Mouse (Mus musculus): Measurements from ENCODE around the gene Dmrt1.

Gene Dmrt1

DNA sequence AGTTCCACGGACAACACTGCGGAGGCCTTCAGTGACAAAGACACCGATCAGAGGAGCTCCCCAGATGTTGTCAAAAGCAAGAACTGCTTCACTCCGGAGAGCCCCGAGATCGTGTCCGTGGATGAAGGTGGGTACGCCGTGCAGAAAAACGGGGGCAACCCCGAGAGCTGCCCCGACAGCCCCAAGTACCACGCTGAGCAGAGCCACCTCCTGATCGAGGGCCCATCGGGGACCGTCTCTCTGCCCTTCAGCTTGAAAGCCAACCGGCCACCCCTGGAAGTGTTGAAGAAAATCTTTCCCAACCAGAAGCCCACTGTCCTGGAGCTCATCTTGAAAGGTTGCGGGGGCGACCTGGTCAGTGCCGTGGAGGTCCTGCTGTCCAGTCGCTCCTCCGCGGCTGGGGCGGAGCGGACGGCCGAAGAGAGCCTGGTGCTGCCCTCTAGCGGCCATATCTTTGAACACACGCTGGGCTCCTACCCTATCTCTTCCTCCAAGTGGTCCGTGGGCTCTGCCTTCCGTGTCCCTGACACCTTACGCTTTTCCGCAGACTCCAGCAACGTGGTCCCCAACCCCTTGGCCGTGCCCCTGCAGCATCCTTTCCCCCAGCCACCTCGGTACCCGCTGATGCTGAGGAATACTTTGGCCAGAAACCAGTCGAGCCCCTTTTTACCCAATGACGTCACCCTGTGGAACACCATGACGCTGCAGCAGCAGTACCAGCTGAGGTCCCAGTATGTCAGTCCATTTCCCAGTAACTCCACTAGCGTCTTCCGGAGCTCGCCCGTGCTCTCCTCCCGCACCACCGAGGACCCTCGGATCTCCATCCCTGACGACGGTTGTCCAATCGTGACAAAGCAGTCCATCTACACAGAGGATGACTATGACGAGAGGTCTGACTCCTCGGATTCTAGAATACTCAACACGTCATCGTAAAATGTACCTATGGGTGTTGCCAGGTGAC, 117.2 kb downstream of the Dmrt1 start:
- peak; percentile 15 to 30 for DNase-seq (ENCODE audit: low spot score in 2 of 2)

DNA sequence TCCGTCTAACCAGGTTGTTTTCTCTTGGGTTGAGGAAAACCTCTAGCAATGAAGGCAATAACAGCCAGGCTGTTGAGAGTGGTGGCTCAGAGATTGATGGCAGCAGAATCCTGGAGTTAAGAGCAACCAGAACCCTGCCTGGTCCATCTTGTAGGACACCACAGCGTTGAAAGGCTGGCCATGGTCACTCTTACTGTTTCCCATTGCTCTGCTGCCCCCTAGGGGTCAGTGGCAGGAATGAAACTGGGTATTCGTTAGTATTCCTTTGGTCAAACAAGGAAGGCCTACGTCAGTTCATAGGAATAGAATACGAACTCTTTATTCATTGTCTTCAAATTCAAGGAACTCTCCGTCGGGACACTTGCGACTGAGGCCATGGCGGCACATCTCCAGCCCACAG, 123.1 kb downstream of the Dmrt1 start:
- DNase-seq (ENCODE audit: low spot score in 2 of 2) = peak in 1 of 2 experiments; percentile 34

DNA sequence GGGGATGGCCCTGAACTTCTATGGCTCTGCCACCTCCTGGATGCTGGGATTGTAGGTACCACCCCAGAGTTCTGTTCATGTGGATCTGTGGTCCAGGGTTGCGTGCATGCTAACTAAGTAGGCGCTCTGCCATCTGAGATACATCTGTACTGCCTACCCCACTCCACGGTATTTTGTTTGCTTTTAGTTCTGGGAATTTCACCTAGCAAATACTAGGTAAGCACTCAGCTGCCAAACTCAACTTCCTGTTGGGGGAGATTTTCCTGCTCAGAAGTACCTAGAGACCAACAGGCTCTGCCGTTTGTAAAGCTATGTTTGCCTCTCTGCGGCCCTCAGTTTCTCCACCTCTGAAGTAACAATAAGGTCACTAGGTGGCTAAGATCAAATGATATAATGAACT, 129.7 kb downstream of the Dmrt1 start:
- no peak for DNase-seq (ENCODE audit: low spot score in 2 of 2)

DNA sequence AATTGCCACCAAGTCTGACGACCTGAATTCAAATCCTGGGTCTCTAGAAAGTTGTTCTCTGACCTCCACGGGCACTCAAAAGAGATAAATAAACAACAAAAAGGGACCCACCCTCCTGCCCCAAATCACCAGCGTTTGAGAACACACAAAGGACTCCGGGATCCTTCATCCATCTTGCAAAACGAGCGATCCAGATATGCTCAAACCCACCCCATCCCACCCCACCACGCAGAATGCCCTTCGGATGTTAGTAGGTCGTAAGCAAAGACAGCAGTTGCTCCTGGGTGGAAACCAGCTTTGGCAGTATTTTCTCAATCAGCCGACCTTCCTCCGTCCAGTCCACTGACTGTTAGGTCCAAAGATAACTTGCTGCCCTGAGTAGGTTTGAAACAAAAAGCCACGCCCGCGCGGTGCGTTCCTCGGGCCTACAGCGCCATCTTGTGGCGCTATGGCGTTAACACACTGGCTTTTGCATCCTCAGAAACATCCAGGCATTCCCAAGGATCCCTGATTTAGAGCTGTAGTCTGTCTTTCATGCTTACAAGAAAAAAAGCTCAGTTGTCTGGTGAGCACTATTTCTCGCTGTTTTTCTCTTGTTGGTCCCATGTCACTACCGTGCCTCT, 130.3 kb downstream of the Dmrt1 start:
- DNase-seq (ENCODE audit: low spot score in 2 of 2) = peak; percentile 21 to 45

DNA sequence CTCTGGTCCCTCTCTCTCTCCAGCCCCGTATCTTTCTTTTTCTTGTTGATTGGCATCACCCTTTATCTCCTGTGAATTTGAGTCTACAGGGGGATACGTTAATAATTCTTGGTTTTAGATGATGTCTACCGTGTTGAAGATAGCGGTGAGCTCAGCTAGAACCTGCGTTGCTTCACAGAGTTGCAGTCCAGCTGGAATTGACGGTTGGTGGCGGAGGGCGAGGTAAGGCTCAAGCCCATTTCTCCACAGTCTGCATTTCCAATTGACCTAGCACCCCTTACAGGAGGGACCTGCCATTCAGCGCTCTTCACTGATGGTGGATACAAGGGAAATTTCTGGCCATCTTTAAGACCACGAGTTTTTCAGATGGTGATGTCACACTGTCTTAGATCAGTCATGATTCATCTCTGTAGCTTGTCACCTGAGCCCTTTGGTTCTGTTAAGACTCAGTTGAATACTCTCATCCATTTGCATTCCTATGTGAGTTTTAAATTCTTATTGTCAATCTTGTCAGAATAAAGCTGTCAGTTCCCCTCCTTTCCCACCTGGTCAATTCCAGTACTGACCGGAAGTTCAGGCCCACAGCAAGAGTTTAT, 133.4 kb downstream of the Dmrt1 start:
- no peak for DNase-seq (ENCODE audit: low spot score in 2 of 2)

DNA sequence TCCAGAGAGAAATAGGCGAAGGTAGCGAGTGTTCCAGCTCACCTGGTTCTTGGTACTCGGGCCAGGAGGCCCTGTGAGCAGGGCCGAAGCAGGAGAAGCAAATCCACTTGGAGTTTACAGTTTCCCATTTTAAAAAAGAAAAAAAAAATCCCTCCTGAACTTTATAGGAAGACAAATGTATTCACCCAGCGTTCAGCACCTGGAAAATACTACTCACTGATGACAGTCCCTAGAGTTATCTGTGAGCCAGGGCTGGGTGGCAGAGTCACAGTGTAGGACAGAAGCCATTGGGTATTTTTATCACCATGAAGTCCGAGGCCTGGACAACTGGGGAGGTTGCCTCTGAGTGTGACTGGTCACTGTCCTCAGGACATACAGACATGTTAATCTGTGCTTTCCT, 136.4 kb downstream of the Dmrt1 start:
- no peak for DNase-seq (ENCODE audit: low spot score in 2 of 2)

DNA sequence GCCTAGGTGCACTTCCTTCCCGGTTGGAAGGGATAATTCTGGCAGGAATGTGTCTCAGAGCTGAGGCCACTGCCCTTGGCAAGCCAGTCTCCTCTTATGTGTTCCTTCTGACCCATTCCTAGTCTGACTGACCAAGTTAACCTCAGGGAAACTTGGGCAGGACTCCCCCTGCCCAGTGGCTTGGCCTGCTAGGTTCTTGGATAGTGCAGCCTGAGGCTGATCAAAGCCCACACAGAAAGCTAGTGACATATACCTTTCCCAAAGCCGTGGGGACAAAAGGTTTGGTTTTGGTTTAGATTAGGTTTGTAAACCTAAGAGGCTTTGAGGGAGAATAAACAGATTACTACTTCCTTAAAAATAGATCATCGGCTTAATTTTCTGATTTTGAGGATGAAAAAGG, 141.7 kb downstream of the Dmrt1 start:
- DNase-seq (ENCODE audit: low spot score in 2 of 2) = no peak

DNA sequence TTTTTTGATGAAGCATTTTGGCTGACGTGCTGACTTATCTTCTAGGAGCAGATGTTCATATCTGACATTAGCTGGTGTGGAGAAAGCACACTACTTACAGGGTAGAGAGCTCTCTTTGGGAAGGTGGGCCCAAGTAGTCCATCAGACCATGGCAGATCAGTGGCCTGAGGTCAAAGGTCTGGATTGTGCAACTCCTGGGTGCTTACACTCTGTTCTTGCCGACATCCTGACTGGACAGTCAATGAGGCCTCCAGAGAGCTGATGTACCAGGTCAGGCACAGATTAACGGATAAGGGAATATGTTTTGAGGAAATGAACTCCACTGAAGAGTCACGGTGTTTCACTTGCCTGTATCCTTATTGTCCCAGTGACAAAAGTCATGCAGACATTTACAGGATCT, 143.3 kb downstream of the Dmrt1 start:
- DNase-seq (ENCODE audit: low spot score in 2 of 2) = no peak

DNA sequence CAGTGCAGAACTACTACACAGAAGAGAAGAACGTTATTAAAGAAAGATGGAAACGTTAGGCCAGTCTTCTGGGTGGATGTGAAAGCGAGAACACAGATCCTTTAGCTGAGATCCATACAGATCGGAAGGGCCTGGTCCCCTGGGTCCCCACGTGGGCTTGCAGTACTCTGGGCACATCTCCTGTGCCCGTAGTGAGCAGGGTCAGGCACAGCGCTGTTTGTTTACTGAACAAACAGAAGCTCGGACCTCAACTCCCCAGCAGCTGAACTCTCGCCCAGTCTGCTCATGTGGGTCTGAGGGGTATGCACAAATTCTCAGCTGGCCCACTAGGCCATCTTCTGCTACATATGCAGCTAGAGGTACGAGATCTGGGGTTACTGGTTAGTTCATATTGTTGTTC, 145.1 kb downstream of the Dmrt1 start:
- no peak for DNase-seq (ENCODE audit: low spot score in 2 of 2)

DNA sequence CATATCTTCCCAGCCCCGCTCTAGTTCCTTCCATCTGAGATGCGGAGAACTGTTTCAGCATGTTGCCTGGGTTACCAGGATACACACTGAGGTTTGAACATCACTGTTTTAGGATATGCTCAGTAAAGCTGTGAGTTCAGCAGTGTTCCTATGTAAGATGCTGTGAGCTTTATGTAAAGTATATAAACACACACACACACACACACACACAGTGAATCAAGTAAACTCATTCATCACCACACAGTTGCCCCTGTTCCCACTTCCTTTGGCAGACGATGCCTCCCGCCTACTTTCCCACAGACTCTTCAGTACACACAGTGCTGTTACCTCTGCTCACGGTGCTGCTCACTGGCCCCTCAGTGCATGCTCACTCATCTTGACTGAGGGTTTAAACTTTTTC, 147.1 kb downstream of the Dmrt1 start:
- no peak for DNase-seq (ENCODE audit: low spot score in 2 of 2)

All from heart, adult 9 months (tissue).